Mouse (Mus musculus): ENCODE data around the gene Wipf3. TPM values are rescaled to one million over a fixed set of nuclear protein-coding genes. Genes with fewer than 3 reads are reported as not detected.

Gene Wipf3
- total and polyA plus RNA-seq, 2 experiments from 2014 or later: 2.4 to 6.5 TPM

GRCm38 (mm10) chr6:54409271-54409670 is 20.1 kb upstream of the Wipf3 start:
- no peaks in the 10 kb centered on the region for H3K9me3 ChIP-seq (ENCODE audit: low read length)
- H3K4me2 ChIP-seq (ENCODE audit: low read depth): no peak overlapping the region
- no peaks in the 10 kb centered on the region for H3K4me1 ChIP-seq (ENCODE audit: insufficient read depth)
- ATAC-seq (no peak), DNase-seq (no peak)
- no peak overlapping the region for H3K4me3 ChIP-seq (ENCODE audit: low read depth, low read length)
- no peak overlapping the region for H3K9ac ChIP-seq
- TF ChIP-seq CTCF (IDR thresholded peaks at IDR 0.05; ENCODE audit: low read depth): no peak
- no peak overlapping the region for H3K27ac ChIP-seq (ENCODE audit: low read depth, low read length)
- 55% methylated on average over 6 of the region's 6 CpGs for WGBS
- H3K27me3 ChIP-seq (ENCODE audit: insufficient read depth, low read length): no peaks in the 10 kb centered on the region
- no peaks in the 10 kb centered on the region for H3K36me3 ChIP-seq (ENCODE audit: insufficient read depth)

GRCm38 (mm10) chr6:54410451-54410850 is 19.0 kb upstream of the Wipf3 start:
- 85% methylated on average over 4 of the region's 4 CpGs for WGBS
- Histone ChIP-seq H3K27me3 (ENCODE audit: insufficient read depth, low read length) (no peaks in the 10 kb centered on the region), H3K4me3 (ENCODE audit: low read depth, low read length) (no peak overlapping the region), H3K36me3 (ENCODE audit: insufficient read depth) (no peaks in the 10 kb centered on the region), H3K4me2 (ENCODE audit: low read depth) (no peak overlapping the region), H3K27ac (ENCODE audit: low read depth, low read length) (no peak overlapping the region), H3K4me1 (ENCODE audit: insufficient read depth) (no peaks in the 10 kb centered on the region), H3K9ac (no peak overlapping the region), H3K9me3 (ENCODE audit: low read length) (no peaks in the 10 kb centered on the region)
- TF ChIP-seq CTCF (IDR thresholded peaks at IDR 0.05; ENCODE audit: low read depth): no peak
- DNase-seq: no peak
- ATAC-seq: no peak

GRCm38 (mm10) chr6:54411591-54411990 is 17.8 kb upstream of the Wipf3 start:
- H3K27me3 ChIP-seq (ENCODE audit: insufficient read depth, low read length): no peaks in the 10 kb centered on the region
- no peak overlapping the region for H3K4me2 ChIP-seq (ENCODE audit: low read depth)
- no peak for TF ChIP-seq CTCF (IDR thresholded peaks at IDR 0.05; ENCODE audit: low read depth)
- H3K36me3 ChIP-seq (ENCODE audit: insufficient read depth): no peaks in the 10 kb centered on the region
- H3K27ac ChIP-seq (ENCODE audit: low read depth, low read length): no peak overlapping the region
- H3K4me1 ChIP-seq (ENCODE audit: insufficient read depth): no peaks in the 10 kb centered on the region
- no peak for ATAC-seq
- H3K4me3 ChIP-seq (ENCODE audit: low read depth, low read length): no peak overlapping the region
- 72% methylated on average over 8 of the region's 8 CpGs for WGBS
- DNase-seq: no peak
- H3K9me3 ChIP-seq (ENCODE audit: low read length): no peaks in the 10 kb centered on the region
- no peak overlapping the region for H3K9ac ChIP-seq

GRCm38 (mm10) chr6:54412879-54413278 is 16.5 kb upstream of the Wipf3 start:
- no peaks in the 10 kb centered on the region for H3K36me3 ChIP-seq (ENCODE audit: insufficient read depth)
- no peaks in the 10 kb centered on the region for H3K9me3 ChIP-seq (ENCODE audit: low read length)
- no peak for ATAC-seq
- no peaks in the 10 kb centered on the region for H3K4me1 ChIP-seq (ENCODE audit: insufficient read depth)
- DNase-seq: no peak
- no peak overlapping the region for H3K27ac ChIP-seq (ENCODE audit: low read depth, low read length)
- no peak for TF ChIP-seq CTCF (IDR thresholded peaks at IDR 0.05; ENCODE audit: low read depth)
- H3K4me3 ChIP-seq (ENCODE audit: low read depth, low read length): no peak overlapping the region
- no peak overlapping the region for H3K9ac ChIP-seq
- H3K27me3 ChIP-seq (ENCODE audit: insufficient read depth, low read length): no peaks in the 10 kb centered on the region
- 86% methylated on average over 7 of the region's 7 CpGs for WGBS
- H3K4me2 ChIP-seq (ENCODE audit: low read depth): no peak overlapping the region

GRCm38 (mm10) chr6:54425230-54425629 is 4.2 kb upstream of the Wipf3 start:
- DNase-seq (no peak), ATAC-seq (no peak)
- no peaks in the 10 kb centered on the region for H3K27me3 ChIP-seq (ENCODE audit: insufficient read depth, low read length)
- H3K4me2 ChIP-seq (ENCODE audit: low read depth): no peak overlapping the region
- no peak for TF ChIP-seq CTCF (IDR thresholded peaks at IDR 0.05; ENCODE audit: low read depth)
- H3K27ac ChIP-seq (ENCODE audit: low read depth, low read length): no peak overlapping the region
- H3K9ac ChIP-seq: no peak overlapping the region
- H3K36me3 ChIP-seq (ENCODE audit: insufficient read depth): no peaks in the 10 kb centered on the region
- no peaks in the 10 kb centered on the region for H3K9me3 ChIP-seq (ENCODE audit: low read length)
- peaks cover 10% of the 10 kb centered on the region; the same call in 1 of the 2 replicates for H3K4me1 ChIP-seq (ENCODE audit: insufficient read depth)
- 87% methylated on average over 8 of the region's 8 CpGs for WGBS
- H3K4me3 ChIP-seq (ENCODE audit: low read depth, low read length): no peak overlapping the region

GRCm38 (mm10) chr6:54428850-54429446 is 455 bp upstream of the Wipf3 start:
- Histone ChIP-seq H3K36me3 (ENCODE audit: insufficient read depth) (no peaks in the 10 kb centered on the region), H3K4me1 (ENCODE audit: insufficient read depth) (peaks cover 14% of the 10 kb centered on the region; the same call in 1 of the 2 replicates), H3K27me3 (ENCODE audit: insufficient read depth, low read length) (no peaks in the 10 kb centered on the region), H3K27ac (ENCODE audit: low read depth, low read length) (peak overlapping the region; percentile 64), H3K4me3 (ENCODE audit: low read depth, low read length) (peak overlapping the region; percentile 67), H3K4me2 (ENCODE audit: low read depth) (peak overlapping the region; percentile 89), H3K9ac (peak overlapping the region; percentile 81), H3K9me3 (ENCODE audit: low read length) (no peaks in the 10 kb centered on the region)
- no peak for TF ChIP-seq CTCF (IDR thresholded peaks at IDR 0.05; ENCODE audit: low read depth)
- DNase-seq: peak; percentile 55
- WGBS: 13% methylated on average over 14 of the region's 14 CpGs
- peak; percentile 19; the same call in 1 of the 2 replicates for ATAC-seq

GRCm38 (mm10) chr6:54430221-54430620 is 818 bp downstream of the Wipf3 start:
- H3K27me3 ChIP-seq (ENCODE audit: insufficient read depth, low read length): no peaks in the 10 kb centered on the region
- H3K4me3 ChIP-seq (ENCODE audit: low read depth, low read length): peak overlapping the region; percentile 67
- no peak for TF ChIP-seq CTCF (IDR thresholded peaks at IDR 0.05; ENCODE audit: low read depth)
- H3K9ac ChIP-seq: peak overlapping the region; percentile 81
- no peak for DNase-seq
- no peak for ATAC-seq
- H3K4me2 ChIP-seq (ENCODE audit: low read depth): peak overlapping the region; percentile 89
- peaks cover 23% of the 10 kb centered on the region for H3K4me1 ChIP-seq (ENCODE audit: insufficient read depth)
- peak overlapping the region; percentile 64; the same call in 1 of the 2 replicates for H3K27ac ChIP-seq (ENCODE audit: low read depth, low read length)
- no peaks in the 10 kb centered on the region for H3K36me3 ChIP-seq (ENCODE audit: insufficient read depth)
- WGBS: 37% methylated on average over 7 of the region's 7 CpGs
- H3K9me3 ChIP-seq (ENCODE audit: low read length): no peaks in the 10 kb centered on the region

Data from forebrain, postnatal 0 days (tissue).